Mouse (Mus musculus): ENCODE data around the gene Camk2n2. TPM values are rescaled to one million over a fixed set of nuclear protein-coding genes. Genes with fewer than 3 reads are reported as not detected.
A peak's percentile ranks its signal among the peaks of the same experiment; 100 is the strongest.
"Not testable (repeated sequence)": the region's sequence is repeated elsewhere in the genome, so short reads cannot be mapped to it uniquely, and the experiment has no call there.

Camk2n2 gene
- 1.7 and 1.9 TPM in 2 replicates for polyA plus RNA-seq (2014; fragmentation: Nextera tagmentation; extraction: Ambion mirVana)

DNA sequence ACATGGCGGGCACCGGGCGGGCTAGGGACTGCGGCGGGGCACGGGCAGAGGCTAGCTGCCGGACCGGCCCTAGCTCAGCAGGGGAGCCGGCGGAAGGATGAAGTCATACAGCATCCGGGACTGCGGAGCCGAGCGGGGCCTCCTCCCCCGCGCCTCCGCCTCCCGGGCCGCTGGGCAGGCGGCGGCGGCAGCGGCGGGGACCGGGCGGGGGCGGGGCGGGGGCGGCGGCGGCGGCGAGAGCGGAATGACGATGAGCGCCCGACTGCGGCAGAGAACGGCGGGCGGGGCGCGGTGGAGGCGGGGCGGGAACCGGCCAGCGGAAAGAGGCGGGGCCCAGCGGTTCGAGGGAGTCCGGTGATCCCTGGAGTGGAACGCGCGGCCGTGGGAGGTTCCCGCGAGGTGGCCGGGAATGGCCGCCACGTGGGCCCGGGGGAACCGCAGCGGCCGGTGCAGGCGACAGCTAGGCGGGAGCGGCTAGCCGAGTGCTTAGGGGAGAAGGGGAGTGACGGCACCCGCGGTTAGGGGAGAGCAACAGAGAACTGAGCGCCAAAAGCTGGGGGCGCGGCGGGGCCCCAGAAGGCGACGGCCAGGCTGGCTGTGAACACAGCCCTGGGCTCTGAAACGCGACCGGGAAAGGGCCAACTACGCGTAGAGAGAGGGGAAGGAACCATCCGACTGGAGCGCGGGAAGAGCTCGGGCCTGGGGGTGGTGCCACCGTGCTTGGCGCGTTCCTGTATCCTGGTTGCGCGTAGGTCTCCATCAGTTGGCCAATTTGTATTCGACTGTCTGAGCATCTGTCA, at the start of gene Camk2n2:
Gene Camk2n2, minus strand, starts transcription at position 97 of the 800 bp plus-strand sequence.
- WGBS: under 1% methylated on average over 79 of the region's 92 CpGs
- ATAC-seq (ENCODE audit: low FRiP score, low TSS enrichment): peak; percentile 63
- H3K9ac ChIP-seq (ENCODE audit: low read depth, low read length): peak within 1 kb of the TSS; percentile 73

DNA sequence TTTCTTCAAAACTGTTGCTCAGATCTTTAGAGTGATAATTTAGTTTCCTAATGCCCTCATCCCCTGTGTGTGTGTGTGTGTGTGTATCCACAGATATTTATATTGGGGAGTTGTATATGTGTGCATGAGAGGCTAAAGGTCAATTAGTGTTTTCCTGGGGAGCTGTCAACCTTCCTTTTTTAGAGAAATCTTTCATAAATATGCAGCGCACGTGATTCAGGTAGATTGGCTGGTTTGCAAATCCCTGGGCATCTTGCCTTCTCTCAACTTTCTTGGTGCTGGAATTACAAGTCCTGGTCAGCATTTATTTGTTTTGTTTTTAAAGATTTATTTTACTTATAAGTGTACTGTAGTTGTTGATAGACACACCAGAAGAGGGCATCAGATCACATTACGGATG, 49.2 kb upstream of the Camk2n2 start:
- Histone ChIP-seq H3K4me2 (replicated peaks; ENCODE audit: low read depth, low read length) (no peak overlapping the region), H3K9ac (ENCODE audit: low read depth, low read length) (no peak overlapping the region), H3K9me3 (ENCODE audit: control insufficient read depth, low read length) (no peaks in the 10 kb centered on the region), H3K27ac (ENCODE audit: low read depth, low read length) (no peak overlapping the region), H3K4me3 (ENCODE audit: low read length) (no peak overlapping the region), H3K36me3 (ENCODE audit: control insufficient read depth, insufficient read depth, low read length) (peaks cover 7% of the 10 kb centered on the region), H3K27me3 (ENCODE audit: control insufficient read depth, insufficient read depth, low read length) (no peaks in the 10 kb centered on the region), H3K4me1 (ENCODE audit: control insufficient read depth, insufficient read depth, low read length) (peaks cover 7% of the 10 kb centered on the region; the same call in 1 of the 2 replicates)
- 88% methylated on average over 3 of the region's 3 CpGs for WGBS
- ATAC-seq (ENCODE audit: low FRiP score, low TSS enrichment): no peak

More for the DNA sequence above, at the start of gene Camk2n2:
- Histone ChIP-seq H3K4me1 (ENCODE audit: control insufficient read depth, insufficient read depth, low read length) (peaks cover 15% of the 10 kb centered on the region), H3K27me3 (ENCODE audit: control insufficient read depth, insufficient read depth, low read length) (peaks cover 29% of the 10 kb centered on the region), H3K27ac (ENCODE audit: low read depth, low read length) (peak within 1 kb of the TSS; percentile 34), H3K4me3 (ENCODE audit: low read length) (peak within 1 kb of the TSS; percentile 49), H3K9me3 (ENCODE audit: control insufficient read depth, low read length) (no peaks in the 10 kb centered on the region), H3K4me2 (replicated peaks; ENCODE audit: low read depth, low read length) (peak within 1 kb of the TSS; percentile 81), H3K36me3 (ENCODE audit: control insufficient read depth, insufficient read depth, low read length) (no peaks in the 10 kb centered on the region)

DNA sequence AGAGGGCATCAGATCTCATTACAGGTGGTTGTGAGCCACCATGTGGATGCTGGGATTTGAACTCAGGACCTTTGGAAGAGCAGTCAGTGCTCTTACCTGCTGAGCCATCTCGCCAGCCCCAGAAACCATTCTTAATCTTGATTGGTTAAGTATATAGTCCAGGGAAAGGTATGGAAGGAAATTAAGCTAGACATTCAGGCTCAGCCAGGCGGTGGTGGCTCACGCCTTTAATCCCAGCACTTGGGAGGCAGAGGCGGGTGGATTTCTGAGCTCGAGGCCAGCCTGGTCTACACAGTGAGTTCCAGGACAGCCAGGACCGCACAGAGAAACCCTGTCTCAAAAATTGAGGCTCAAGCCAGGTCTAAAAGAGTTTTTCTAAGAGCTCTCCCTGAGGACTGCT, 46.9 kb upstream of the Camk2n2 start, which contains the start of gene Eif4g1:
Gene Eif4g1, plus strand, starts transcription at position 301 of the 400 bp plus-strand sequence.
- H3K36me3 ChIP-seq (ENCODE audit: control insufficient read depth, insufficient read depth, low read length): peaks cover 11% of the 10 kb centered on the region
- WGBS: 90% methylated on average over 3 of the region's 6 CpGs
- H3K4me1 ChIP-seq (ENCODE audit: control insufficient read depth, insufficient read depth, low read length); H3K9ac ChIP-seq (ENCODE audit: low read depth, low read length); H3K4me2 ChIP-seq (replicated peaks; ENCODE audit: low read depth, low read length); H3K27me3 ChIP-seq (ENCODE audit: control insufficient read depth, insufficient read depth, low read length); H3K27ac ChIP-seq (ENCODE audit: low read depth, low read length); H3K4me3 ChIP-seq (ENCODE audit: low read length); ATAC-seq (ENCODE audit: low FRiP score, low TSS enrichment); H3K9me3 ChIP-seq (ENCODE audit: control insufficient read depth, low read length): not testable (repeated sequence)

DNA sequence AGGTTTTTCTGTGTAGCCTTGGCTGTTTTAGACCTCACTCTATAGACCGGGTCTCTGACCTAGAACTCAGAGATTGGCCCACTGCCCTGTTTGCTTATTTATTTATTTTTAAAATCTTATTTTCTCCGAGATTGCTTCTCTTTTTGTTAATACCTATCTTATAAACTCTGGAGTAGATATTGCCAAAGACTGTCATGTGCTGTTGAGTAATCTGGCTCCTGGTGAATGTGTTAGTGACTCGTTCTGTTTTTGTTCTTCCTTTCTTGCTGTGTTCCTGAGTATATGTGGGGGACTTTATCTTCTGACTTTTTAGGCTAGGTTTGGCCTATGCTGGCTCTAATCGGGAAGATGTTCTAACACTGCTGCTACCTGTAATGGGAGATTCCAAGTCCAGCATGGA, 36.6 kb upstream of the Camk2n2 start:
- Histone ChIP-seq H3K36me3 (ENCODE audit: control insufficient read depth, insufficient read depth, low read length) (peaks cover 84% of the 10 kb centered on the region), H3K27ac (ENCODE audit: low read depth, low read length) (no peak overlapping the region), H3K4me3 (ENCODE audit: low read length) (no peak overlapping the region), H3K4me1 (ENCODE audit: control insufficient read depth, insufficient read depth, low read length) (0 out of 2 replicates have a peak, but pooled peaks cover 5% of the 10 kb centered on the region), H3K27me3 (ENCODE audit: control insufficient read depth, insufficient read depth, low read length) (no peaks in the 10 kb centered on the region), H3K4me2 (replicated peaks; ENCODE audit: low read depth, low read length) (no peak overlapping the region), H3K9me3 (ENCODE audit: control insufficient read depth, low read length) (no peaks in the 10 kb centered on the region), H3K9ac (ENCODE audit: low read depth, low read length) (no peak overlapping the region)
- no peak for ATAC-seq (ENCODE audit: low FRiP score, low TSS enrichment)
- 92% methylated on average over 4 of the region's 4 CpGs for WGBS

DNA sequence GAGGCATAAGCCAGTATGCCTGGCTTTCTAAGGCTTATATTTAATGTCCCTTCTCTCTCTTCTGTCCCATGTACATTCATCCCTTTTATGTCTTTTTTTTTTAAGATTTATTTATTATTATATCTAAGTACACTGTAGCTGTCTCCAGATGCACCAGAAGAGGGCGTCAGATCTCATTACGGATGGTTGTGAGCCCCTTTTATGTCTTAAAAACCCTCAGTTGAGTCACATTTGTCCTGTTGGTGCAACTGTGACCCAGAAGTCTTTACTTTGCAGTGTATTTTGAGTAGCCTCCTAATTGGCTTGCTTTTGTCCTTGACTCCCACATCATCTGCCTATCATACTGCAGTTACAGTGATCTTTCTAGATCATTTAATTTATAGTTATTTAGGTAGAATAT, 32.2 kb upstream of the Camk2n2 start:
- Histone ChIP-seq H3K27ac (ENCODE audit: low read depth, low read length) (no peak overlapping the region), H3K9ac (ENCODE audit: low read depth, low read length) (no peak overlapping the region), H3K4me1 (ENCODE audit: control insufficient read depth, insufficient read depth, low read length) (peaks cover 10% of the 10 kb centered on the region; the same call in 1 of the 2 replicates), H3K36me3 (ENCODE audit: control insufficient read depth, insufficient read depth, low read length) (peaks cover 41% of the 10 kb centered on the region), H3K9me3 (ENCODE audit: control insufficient read depth, low read length) (no peaks in the 10 kb centered on the region), H3K4me2 (replicated peaks; ENCODE audit: low read depth, low read length) (no peak overlapping the region), H3K4me3 (ENCODE audit: low read length) (no peak overlapping the region), H3K27me3 (ENCODE audit: control insufficient read depth, insufficient read depth, low read length) (no peaks in the 10 kb centered on the region)
- 67% methylated on average over 2 of the region's 2 CpGs for WGBS
- no peak for ATAC-seq (ENCODE audit: low FRiP score, low TSS enrichment)

DNA sequence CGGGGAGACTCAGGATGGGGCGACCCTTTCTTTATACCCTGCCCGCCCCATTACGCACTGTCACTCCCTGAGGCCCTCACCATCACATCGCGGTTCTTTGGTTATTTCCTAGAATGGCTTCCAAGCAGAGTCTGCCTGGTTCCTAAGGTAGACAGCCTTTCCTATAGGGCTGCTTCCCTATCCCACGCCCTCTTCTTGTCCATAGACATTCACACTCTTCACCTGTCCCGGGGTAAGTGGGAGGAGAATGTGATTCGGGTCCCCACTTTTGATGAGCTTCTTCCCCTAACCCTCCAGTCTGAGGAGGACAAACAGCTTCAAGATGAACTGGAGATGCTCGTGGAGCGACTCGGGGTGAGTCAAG, 30.8 kb upstream of the Camk2n2 start:
- Histone ChIP-seq H3K27me3 (ENCODE audit: control insufficient read depth, insufficient read depth, low read length) (no peaks in the 10 kb centered on the region), H3K9ac (ENCODE audit: low read depth, low read length) (peak overlapping the region; percentile 92), H3K4me2 (replicated peaks; ENCODE audit: low read depth, low read length) (peak overlapping the region; percentile 94), H3K27ac (ENCODE audit: low read depth, low read length) (no peak overlapping the region), H3K36me3 (ENCODE audit: control insufficient read depth, insufficient read depth, low read length) (peaks cover 27% of the 10 kb centered on the region), H3K4me1 (ENCODE audit: control insufficient read depth, insufficient read depth, low read length) (peaks cover 10% of the 10 kb centered on the region; the same call in 1 of the 2 replicates), H3K4me3 (ENCODE audit: low read length) (peak overlapping the region; percentile 93), H3K9me3 (ENCODE audit: control insufficient read depth, low read length) (no peaks in the 10 kb centered on the region)
- WGBS: 8% methylated on average over 12 of the region's 12 CpGs
- no peak for ATAC-seq (ENCODE audit: low FRiP score, low TSS enrichment)

DNA sequence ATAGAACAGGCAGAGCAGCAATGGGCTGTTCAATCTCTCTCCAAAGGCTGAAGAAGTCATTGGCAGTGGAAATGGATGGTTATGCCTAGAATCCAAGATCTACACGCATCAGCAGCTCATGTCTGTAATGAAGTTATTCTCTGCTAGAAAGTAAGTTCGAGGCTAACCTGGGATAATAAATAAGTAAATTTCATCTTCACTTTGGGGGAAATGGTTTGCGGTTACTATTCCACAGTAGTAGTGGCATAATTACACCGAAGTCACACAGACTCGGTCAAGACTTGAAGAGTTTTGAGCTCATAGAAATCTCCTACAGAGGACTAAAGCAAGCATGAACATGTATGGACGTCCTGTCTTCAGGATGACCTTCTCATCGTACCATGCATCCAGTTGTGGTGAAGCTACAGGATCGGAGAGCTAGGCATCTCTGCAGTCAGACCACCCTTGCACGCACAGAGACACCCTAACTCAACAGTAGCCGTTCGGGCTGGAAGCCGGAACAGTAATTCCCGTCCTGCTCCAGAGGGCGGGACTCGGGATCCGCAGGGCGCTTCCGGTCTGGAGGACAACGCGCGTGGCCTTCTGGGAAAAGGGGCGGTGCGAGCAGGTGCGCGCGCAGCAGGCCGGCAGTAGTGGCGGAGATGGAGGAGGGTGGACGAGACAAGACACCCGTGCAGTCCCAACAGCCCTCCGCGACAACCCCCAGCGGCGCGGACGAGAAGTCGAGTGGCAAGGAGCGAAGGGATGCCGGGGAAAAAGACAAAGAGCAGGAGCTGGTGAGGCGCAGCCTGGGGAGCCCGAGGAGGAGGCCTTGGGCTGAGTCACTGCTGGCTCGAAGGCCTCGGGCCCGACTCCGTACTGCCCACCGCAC, 30.2 kb upstream of the Camk2n2 start, which contains the start of gene Psmd2:
Gene Psmd2, plus strand, starts transcription at position 577 of the 871 bp plus-strand sequence.
- WGBS: 2% methylated on average over 46 of the region's 46 CpGs
- Histone ChIP-seq H3K27ac (ENCODE audit: low read depth, low read length) (peak within 1 kb of the TSS; percentile 48; the same call in 1 of the 2 replicates), H3K9ac (ENCODE audit: low read depth, low read length) (peak within 1 kb of the TSS; percentile 92)

DNA sequence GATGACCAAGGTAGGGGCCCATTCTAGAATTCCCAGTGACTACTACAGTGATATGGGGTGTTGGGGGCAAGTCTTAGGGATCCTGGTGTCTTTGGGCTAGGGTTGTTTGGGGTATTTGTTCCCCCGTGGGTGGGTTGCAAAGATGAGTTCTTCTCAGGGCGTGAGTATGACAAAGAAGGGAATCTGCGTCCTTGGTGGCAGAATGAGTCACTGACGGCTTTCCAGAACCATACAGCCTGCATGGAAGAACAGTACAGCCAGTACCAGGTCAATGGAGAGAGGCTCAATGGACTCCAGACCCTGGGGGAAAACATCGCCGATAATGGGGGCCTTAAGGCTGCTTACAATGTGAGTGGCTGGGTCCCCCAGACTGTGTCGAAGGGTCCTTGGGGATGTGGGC, 22.8 kb upstream of the Camk2n2 start:
- H3K4me2 ChIP-seq (replicated peaks; ENCODE audit: low read depth, low read length): no peak overlapping the region
- no peaks in the 10 kb centered on the region for H3K36me3 ChIP-seq (ENCODE audit: control insufficient read depth, insufficient read depth, low read length)
- H3K27me3 ChIP-seq (ENCODE audit: control insufficient read depth, insufficient read depth, low read length): no peaks in the 10 kb centered on the region; the same call in 1 of the 2 replicates
- no peak overlapping the region for H3K4me3 ChIP-seq (ENCODE audit: low read length)
- no peaks in the 10 kb centered on the region for H3K9me3 ChIP-seq (ENCODE audit: control insufficient read depth, low read length)
- H3K27ac ChIP-seq (ENCODE audit: low read depth, low read length): no peak overlapping the region
- WGBS: 85% methylated on average over 7 of the region's 7 CpGs
- no peaks in the 10 kb centered on the region for H3K4me1 ChIP-seq (ENCODE audit: control insufficient read depth, insufficient read depth, low read length)
- 0 out of 2 replicates have a peak overlapping the region, but pooled peaks have one; percentile 23 for H3K9ac ChIP-seq (ENCODE audit: low read depth, low read length)
- ATAC-seq (ENCODE audit: low FRiP score, low TSS enrichment): no peak

More for the DNA sequence above, 30.2 kb upstream of the Camk2n2 start, which contains the start of gene Psmd2:
- peak; percentile 97 for ATAC-seq (ENCODE audit: low FRiP score, low TSS enrichment)
- Histone ChIP-seq H3K4me1 (ENCODE audit: control insufficient read depth, insufficient read depth, low read length) (peaks cover 10% of the 10 kb centered on the region; the same call in 1 of the 2 replicates), H3K27me3 (ENCODE audit: control insufficient read depth, insufficient read depth, low read length) (no peaks in the 10 kb centered on the region), H3K36me3 (ENCODE audit: control insufficient read depth, insufficient read depth, low read length) (peaks cover 21% of the 10 kb centered on the region), H3K9me3 (ENCODE audit: control insufficient read depth, low read length) (no peaks in the 10 kb centered on the region), H3K4me3 (ENCODE audit: low read length) (peak within 1 kb of the TSS; percentile 93), H3K4me2 (replicated peaks; ENCODE audit: low read depth, low read length) (peak within 1 kb of the TSS; percentile 94)
